Mouse (Mus musculus): ENCODE data around the gene Ggact.

DNA sequence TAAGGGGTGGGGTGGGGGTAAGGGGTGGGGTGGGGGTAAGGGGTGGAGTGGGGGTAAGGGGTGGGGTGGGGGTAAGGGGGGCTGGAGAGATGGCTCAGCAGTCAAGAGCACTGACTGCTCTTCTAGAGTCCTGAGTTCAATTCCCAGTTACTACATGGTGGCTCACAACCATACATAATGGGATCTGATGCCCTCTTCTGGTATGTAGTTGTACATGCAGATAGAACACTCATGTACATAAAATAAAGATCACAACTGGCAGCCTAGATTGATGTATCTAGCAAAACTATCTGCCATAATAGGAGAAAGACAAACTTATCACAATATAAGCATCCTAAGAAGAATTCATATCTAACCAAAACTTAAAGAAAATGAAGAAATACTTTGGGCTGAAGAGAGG is 15.0 kb downstream of the Ggact start:
- TF ChIP-seq CTCF (IDR thresholded peaks at IDR 0.05; ENCODE audit: insufficient read depth, low read length): no peak
- TF ChIP-seq POLR2A (IDR thresholded peaks at IDR 0.05; ENCODE audit: borderline replicate concordance, extremely low read depth, low read depth, low read length): no peak

Data from lung, adult 2 months (tissue).